Mouse (Mus musculus) B cell, adult 2 months (primary cell): ENCODE results near the gene Itga11.

Experiments
- DNase-seq, 2 experiments: peaks; one replicate each; pipeline ENCODE4 v3.0.0; 2022

Itga11 gene

DNA sequence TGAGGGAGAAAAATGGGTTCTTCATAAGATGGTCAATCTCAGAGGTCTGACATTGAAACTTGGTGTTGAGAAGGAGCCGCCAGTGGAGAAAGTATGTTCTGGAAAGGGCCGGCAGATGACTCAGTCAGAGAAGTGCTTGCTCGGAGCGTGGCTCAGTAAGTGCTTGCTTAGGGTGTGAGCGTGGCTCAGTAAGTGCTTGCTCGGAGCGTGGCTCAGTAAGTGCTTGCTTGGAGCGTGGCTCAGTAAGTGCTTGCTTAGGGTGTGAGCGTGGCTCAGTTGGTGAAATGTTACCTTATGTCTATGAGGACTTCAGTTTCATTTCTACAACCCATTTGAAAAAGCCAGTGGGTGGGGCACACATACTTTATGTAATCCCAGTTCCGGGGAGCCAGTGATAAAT is 12.1 kb downstream of the Itga11 start:
- DNase-seq = no peak

DNA sequence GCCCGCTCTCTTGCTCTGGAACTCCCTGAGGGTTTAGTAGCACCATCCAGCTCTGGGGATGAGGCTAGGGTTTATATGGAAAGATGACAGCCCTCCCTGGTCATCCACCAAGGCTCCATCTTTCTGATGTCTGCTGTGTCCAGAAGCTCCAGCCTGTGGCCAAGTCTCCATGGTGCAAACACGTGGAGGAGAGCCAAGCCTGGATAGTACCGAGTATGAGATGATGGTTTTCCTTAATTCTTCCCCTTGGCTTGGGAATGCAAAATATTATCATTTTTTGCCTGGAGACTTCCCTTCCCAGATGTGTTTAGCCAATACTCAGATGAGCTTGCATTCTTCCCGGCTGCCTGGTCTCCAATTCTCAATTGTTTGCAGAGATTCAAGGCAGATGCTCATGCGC is 16.4 kb downstream of the Itga11 start:
- DNase-seq = no peak

DNA sequence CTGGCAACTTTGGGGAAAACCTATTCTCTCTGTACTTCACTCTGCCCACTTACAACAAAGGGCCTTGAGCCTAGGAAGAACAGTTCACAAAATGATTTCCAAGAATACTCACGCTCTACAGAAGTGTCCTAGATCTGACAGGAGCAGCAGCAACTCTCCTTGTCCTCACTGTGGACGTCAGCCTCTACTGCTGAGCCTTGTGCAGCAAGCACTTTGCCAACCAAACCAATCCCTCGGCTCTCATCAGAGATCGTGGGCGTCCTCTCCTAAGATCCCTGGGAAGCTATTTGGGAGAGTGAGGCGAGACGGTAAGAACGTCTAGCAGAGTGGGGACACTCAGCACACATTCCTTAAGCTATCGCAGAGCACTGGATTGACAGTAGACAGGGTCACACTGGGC is 17.6 kb downstream of the Itga11 start:
- no peak for DNase-seq

DNA sequence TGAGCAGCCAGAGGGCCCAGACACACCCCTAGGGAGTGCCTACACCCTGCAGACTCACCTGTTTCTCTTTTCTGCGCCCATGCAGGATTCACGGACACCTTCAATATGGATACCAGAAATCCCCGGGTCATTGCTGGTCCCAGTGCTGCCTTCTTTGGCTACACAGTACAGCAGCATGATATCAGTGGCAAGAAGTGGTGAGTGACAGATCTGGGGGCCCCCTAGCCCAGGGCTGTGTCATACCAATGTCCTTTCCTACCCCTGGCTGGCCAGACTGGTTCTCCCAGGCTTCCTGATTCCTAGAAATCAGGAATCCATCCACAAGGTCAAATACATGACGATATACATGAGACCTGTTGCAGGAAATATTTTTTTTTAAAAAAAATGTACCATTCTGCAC is 19.2 kb downstream of the Itga11 start:
- no peak for DNase-seq

DNA sequence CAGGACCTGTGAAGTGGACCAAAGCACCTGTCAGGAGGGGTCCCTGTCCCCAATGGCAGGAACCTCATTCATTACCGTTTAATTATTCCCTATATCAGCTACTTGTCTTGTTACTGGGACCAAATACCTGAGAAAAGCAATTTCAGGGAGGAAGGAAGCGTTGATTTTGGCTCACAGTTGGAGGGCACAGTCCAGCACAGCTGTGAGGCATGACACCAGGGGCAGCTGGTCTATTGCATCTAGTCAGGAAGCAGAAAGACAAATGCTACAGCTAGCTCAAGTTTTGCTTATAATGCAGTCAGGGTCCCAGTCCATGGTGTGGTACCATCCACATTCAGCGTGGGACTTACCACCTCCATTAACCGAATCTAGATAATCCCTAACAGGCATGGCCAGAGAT is 29.6 kb downstream of the Itga11 start:
- no peak for DNase-seq

DNA sequence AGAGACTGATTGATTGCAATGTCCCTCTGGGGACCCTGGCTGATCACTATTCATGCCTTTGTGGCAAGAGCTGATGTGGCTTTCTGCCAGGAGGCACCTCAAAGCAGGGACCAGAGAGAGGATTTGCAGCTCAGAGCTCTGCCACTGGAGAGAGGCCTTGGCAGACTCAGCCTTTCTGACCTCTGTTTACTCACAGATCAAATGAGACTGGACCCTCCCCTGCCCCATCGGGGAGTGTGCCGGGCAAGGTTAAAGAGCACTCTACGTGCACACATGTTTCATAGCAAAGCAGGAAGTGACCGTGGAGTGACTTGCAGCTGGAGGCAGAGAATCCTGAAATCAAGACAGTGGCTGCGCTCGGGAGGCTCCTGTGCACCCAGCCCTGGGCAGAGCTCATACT is 30.2 kb downstream of the Itga11 start:
- DNase-seq = no peak

DNA sequence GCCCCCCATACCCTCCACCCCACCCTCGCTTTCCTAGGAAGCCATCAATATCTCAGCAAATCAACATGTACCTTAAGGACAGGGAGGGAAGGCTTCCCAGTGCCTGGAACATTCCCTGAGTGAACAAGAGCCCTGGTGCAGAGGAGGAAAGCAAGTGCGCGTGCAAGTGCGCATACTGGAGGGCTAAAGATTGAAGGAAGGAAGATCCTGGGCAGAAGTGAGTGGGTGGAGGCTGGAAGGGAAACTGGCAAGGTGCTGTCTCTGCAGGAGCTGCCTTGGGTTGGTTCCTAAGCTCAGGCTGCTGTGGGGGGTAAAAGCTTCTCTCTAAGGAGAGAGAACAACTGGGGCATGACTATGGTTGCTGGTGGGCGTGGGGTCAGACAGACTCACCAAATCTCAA is 32.4 kb downstream of the Itga11 start:
- DNase-seq = no peak

DNA sequence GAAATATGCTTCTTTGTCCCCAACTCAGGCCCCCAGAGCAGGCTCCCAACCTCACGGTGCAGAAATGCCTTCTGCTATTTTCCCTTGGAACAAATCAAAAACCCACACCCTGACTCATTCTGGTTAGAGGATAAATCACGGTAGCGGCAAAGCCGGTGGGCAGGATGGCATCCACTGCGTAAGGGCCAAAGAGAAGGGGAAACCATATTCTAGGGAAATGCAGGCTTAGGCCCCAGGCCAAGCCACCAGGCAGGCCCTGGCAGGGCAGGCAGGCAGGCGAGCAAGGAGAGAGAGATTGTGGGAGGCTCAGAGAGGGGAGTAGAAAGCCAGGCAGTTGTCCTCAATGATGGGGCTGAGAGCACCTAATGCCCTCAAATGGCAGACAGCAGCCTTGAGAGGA is 34.7 kb downstream of the Itga11 start:
- no peak for DNase-seq

DNA sequence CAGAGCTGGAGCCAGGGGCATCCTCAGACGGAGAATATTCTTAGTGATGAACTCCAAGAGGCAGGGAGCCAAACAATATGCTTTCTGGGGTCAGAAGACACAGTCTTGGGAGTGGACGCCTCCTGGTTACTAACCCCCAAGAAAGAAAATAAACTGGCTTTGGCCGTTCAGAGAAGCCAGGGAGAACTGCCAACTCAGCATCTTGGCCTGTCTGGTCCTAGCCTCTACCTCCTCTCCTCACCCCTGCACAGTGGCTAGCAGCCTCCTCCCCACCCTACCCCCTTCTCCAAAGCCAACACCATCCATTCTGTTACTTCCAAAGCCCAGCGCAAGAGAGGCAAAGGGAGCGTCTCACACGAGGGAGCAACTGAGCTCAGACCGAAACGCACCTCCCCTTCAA is 35.4 kb downstream of the Itga11 start:
- DNase-seq = no peak

DNA sequence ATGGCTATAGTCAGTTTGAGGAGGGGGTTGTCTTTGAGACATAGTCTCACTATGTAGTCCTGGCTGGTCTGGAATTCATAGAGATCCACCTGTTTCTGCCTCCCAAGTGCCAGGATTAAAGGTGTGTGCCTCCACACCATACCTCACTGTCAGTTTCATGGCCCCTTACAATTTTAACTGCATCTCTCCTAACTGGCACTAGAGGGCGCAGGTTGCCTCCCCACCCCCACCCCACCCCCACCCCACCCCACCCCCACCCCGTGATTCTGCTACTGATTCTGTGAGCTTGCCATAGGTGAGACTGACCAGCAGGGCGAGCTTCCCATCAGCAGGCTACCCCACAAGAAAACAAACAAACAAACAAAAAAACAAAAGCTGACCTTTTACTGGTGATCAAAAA is 36.7 kb downstream of the Itga11 start:
- DNase-seq = no peak

DNA sequence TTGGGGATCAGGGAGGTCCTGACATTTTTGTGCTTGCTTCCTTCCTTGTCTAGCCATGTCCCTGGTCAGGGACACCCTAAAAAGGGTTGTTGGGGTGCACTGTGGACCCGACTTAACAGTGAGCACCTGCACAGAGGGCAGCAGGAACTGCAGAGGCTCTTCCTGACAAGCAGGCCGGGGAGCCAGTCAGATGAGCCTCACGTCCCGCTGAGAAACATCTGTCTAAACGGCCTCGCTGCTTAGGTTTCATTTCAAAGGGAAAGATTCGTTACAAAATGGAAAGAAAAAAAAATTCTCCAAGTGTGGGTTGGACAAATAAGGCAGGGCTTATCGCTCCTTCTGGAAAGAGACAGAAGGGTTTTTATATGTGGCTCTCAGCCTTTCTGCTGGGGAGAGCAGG is 40.4 kb downstream of the Itga11 start:
- DNase-seq = no peak

DNA sequence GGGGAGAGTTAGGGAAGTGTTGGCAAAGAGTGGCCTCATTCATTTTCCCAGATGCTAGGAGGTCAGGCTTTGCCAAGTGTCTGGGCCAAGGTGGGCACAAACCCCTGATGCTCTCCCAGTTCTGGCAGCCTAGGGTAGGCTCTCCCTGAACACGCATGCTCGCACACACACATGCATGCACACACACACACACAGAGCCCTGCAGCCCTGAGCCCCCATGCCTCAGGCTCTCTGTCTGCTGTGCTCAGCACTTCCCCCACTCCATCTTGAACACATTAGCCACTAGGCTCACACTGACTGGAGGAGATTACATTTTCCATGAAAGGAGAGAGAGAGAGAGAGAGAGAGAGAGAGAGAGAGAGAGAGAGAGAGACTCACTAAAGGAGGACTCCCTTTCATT is 44.2 kb downstream of the Itga11 start:
- DNase-seq = no peak

DNA sequence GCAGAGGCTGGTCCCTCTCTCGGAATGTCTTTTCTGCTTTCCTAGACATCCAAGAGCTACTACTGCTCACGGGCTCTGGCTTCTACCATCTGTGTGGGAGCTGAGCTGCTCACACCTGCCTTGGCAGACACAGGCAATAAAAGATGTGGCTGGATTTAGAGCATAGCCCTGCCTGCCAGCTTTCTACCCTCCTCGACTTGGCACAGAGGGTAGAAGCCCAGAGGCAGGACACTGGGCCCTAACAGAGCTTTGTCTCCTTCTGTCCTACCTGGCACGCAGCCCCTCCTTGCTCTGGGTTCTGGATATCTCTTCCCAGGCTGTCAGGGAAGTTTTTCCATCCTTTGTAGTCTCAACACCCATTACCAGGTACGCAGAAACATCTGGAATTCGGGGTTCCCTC is 45.1 kb downstream of the Itga11 start:
- DNase-seq = no peak

DNA sequence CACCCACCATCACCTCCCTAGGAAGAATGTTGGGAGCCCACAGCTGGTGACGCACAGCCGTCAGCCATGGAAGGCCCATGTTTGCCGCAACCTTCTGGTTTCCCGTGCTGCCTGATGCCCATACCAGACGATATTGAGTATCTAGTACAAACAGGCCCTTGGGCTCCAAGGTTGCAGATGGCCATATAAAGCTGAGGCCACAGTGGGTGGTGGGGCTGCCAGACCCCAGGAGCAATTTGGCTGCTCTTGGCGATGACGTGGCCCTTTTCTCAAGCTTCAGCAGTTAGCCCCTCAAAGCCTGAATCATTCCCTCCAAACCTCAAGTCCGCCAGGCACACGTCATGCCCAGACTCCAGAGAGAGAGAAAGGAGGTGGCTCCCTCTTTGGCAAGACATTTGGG is 46.5 kb downstream of the Itga11 start:
- no peak for DNase-seq

DNA sequence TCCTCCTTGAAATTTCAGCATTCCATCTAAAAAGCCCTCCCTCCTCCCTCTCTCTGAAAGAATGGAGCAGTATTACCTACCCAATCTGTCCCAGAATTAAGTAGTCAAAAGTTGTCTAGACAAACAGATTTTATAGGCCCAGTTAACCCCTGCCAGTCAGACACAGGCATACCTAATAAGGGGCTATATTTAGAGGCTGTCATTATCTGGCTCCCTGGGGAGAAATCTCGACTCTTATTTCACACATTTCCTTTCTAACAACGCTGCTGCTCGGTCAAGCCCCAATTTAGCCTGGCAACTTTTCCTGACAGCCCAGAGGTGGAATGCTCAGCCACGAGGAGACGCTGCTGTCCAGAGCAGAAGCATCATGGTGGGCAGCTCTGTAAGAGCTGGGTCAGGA is 47.6 kb downstream of the Itga11 start:
- DNase-seq = no peak

DNA sequence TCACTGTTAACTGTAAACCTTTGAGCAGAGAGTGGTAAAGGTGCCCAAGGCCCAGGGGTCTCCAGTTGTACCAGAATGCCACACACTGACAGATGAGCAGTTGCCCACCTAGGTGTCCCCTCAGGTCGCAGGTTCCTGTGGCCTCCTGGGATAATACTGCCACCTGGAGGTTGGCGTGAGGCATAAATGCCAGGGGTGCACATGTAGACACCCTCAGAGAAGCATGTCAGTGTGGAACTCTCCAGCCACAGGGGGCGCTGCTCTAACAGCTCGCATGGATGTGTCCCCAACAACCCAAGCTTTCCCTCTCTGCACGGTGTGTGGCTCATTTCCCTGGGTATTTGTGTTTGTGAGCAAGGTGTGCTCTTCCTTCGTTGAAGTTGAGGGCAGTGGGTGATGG is 48.8 kb downstream of the Itga11 start:
- peak; percentile 3 to 21 for DNase-seq

DNA sequence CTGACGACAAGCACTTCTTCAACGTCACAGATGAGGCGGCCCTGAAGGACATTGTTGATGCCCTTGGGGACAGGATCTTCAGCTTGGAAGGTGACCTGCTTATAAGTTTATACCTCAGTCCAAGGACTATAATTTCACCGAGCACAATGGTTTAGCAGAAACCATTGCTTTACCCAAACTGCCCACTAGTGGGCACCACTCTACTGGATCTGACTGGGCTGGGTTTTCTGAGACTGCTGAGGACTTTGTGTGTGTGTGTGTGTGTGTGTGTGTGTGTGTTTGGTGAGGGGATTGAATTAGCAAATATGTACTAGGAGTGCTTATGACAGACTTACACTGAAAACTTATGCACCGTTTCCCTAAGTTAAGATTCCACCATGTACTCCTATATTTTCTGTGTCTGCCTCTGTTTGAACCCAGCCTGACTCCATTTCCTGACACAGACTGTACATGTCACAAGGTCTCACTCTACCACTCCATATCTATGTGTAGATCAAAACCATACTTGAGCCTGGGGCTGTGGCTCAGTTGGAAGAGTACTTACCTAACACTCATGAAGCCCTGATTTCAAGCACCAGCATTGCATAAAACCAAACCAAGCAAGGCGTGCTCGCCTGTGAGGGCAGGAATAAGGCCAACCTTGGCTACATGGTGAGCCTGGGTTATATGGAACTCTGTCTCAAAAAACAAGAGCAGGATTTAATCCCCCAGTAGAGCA is 67.1 kb downstream of the Itga11 start:
- peak; percentile 51 to 52 for DNase-seq

DNA sequence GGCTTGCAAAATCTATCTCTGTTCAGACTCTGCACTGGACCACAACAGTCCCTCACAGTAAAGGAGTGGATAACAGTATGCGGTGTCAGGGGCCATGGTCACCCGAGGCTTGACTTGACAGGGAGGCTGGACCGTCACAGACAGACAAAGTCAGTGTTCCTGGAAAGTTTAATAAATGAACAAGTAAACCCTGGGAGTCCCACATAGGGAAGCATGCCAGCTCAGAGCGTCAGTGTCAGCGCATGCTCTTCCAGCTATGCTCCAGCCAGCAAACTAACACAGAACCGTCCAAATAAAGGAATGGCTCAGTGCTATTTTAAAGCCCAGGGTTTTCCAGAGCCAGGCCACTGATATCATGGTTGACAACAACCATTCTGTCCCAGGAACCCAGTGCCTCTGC is 69.0 kb downstream of the Itga11 start:
- no peak for DNase-seq

DNA sequence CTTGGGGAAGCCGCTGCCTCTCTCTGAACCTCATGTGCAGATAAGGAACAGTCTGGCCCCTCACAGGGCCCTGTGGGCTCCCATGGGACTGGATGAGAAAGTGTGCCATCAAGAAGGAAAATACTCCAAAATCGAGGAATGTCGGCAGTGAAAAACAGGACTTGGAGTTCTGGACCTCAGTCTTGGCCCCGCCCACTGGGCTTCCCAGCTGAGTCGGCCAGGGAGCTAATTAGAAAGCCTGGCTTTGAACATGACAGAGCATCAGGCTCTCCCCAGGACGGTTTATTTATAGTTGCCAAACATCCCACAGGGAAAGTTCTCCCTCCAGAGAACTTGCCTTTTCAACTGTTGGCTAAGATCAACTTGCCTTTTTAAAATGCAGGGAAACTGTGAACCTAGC is 72.0 kb downstream of the Itga11 start:
- no peak for DNase-seq

DNA sequence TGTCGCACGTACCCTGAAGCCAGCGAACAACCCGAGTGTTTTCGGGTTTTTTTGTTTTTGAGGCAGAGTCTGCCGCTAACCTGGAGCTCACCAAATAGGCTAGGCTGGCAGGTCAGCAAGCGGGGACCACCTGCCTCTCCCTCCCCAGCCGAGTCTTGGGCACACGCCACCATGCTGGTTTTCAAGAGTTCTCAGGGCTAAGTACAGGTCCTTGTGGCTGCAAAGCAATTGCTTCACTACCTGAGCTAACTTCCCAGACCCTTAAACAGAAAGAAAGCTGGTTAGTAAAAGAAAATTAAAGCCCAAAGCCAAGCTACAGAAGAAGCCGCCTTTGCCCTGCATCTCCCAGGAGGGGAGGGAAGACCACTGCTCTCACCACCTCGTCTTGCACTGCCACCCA is 72.8 kb downstream of the Itga11 start:
- no peak for DNase-seq

DNA sequence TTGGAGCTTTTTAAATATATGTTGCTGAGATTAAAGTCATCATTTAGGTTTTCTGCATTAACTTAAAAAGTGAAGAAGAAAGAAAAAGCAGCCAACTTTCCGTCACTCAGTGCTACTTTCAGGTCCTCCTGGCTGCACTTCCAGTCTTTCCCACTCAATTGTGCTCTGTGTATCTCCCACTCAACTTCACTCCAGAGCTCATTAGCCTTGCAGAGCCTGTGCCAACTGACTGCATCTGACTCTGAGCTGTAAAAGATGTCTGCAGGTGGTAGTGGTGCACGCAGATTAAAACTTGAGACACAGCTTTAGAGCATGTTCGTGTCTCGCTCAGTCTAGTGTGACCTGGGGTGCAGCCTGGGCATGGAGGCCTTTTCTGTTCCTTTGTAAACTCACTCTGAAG is 80.7 kb downstream of the Itga11 start:
- no peak for DNase-seq

DNA sequence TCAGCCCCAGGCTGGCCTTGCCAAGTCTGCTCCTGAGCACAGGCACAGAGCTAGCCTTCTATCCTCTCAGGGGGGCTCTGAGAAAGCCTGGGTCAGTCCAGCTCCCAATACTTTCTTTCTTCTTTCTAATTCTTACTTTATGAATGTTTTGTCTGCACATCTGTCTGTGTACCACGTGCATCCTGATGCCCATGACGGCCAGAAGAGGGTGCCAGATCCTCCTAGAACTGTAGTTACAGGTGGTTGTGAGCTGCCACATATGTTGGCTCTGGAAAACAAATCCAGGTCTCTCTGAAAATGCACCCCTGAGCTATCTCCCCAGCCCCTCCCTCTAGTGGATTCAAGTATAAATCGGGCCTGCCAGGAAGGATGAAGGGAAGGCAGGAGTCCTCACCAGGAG is 82.0 kb downstream of the Itga11 start:
- DNase-seq = peak in 1 of 2 experiments; percentile 10

DNA sequence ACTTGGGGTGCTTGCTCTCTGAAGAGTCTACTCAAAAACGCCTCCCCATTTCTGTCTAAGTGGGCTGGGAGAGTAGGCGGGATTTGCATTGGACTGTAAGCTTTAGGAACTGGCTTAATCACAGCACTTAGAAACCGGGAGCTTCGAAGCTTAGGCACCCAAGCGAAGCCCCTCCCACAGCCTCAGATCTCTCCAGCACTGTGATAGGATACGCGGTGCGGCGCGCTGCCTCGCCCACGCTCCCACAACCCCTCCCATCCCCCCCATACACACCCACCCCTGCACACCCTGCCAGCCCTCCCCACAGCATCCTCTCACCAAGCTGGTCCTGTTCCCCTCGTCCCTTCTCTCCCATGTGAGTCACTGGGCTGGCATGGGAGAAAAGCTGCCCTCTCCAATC is 85.9 kb downstream of the Itga11 start:
- DNase-seq = no peak

DNA sequence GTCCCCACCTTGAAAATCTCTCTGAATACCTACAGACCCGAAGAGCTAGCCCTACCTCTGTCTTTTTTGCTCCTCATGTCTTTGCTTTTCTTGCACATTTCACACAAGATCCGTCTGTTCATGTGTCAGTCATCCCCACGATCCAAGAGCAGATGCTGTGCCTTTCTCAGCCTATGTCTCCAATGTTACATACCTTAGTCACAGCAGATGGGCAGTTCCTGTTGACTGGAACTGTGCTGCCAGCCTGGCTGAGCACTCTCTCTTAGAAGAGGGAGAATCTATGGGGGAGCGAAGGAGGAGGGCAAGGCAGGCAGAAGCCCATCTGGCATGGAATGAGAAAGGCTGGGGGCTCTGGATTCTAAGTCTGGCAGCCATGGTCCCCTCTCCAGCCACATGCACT is 87.7 kb downstream of the Itga11 start:
- DNase-seq = no peak

DNA sequence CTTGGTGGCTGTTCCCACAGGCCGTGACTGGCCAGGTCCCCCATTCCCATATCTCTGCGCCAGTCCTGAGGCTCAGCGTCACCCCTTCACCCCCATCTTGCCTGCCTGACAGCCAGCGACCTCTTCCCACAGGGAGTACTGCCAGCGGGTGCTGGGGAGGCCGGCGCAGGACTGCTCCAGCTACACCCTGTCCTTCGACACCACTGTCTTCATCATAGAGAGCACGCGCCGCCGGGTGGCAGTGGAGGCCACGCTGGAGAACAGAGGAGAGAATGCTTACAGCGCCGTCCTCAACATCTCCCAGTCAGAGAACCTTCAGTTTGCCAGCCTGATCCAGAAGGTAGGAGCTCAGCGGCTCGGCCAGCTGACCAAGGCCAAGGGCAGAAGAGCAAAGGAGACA is 89.8 kb downstream of the Itga11 start:
- no peak for DNase-seq

DNA sequence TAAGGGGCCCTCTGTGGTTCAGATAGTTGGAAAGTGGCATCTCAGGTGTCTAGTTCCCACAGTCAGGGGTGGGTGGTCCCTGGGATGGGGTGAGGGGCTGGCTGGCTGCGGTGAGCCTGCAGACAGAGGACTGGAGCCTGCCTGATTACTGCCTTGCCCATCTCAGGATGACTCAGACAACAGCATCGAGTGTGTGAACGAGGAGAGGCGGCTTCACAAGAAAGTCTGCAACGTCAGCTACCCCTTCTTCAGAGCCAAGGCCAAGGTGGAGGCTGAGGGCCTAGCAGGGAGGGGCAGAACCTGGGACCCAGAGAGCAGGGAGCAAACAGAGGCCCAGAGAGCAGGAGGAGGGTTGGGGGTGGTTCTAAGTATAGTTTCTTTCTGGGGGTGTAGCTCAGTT is 90.7 kb downstream of the Itga11 start:
- no peak for DNase-seq
